8 mouse cellular contexts compared by ENCODE assay signal in the genomic region with DNA sequence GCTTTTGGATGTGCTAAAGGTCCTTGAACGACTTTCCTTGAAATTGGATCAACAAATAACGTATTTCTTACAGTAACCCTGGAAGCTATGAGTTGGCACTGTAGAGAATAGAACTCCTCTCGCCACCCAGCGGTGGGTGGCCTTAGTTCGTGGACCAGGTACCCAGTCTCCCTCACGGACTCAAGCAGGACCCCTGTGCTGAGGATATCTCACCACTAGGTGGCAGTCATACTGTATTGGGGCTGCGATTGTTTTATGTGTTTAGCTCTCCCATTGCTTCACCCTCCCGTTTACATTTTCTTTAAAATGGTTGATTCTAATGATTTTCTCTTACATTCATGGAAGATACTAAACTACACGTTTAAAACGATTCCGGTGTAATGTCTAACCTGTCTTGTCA. TPM values are rescaled to one million over a fixed set of nuclear protein-coding genes. Genes with fewer than 3 reads are reported as not detected.
DNase-seq lines count a peak whose midpoint lies in the region; ATAC-seq and TF ChIP-seq lines count a peak whose summit lies in the region.

No protein-coding gene starts in this region.

- H3K4me3 ChIP-seq in forebrain, embryonic 10.5 days = no peak overlapping the region
- H3K4me3 ChIP-seq in heart, embryonic 14.5 days (ENCODE audit: control insufficient read depth in 1 of 2, insufficient read depth in 1 of 2, low read depth in 1 of 2, low read length in 2 of 2) = no peak overlapping the region
- H3K4me3 ChIP-seq in liver, embryonic 13.5 days (replicated peaks) = no peak overlapping the region
- no peak overlapping the region for H3K4me3 ChIP-seq in neural tube, embryonic 11.5 days (ENCODE audit: low read depth, low read length)
- H3K4me3 ChIP-seq in stomach, postnatal 0 days (ENCODE audit: low read depth, low read length) = no peak overlapping the region

- no peaks in the 10 kb centered on the region for H3K27me3 ChIP-seq in forebrain, embryonic 10.5 days (ENCODE audit: poor library complexity, severe bottlenecking)
- no peaks in the 10 kb centered on the region for H3K27me3 ChIP-seq in heart, embryonic 14.5 days (ENCODE audit: control insufficient read depth, insufficient read depth, low read length)
- no peaks in the 10 kb centered on the region for H3K27me3 ChIP-seq in liver, embryonic 13.5 days
- H3K27me3 ChIP-seq in neural tube, embryonic 11.5 days (ENCODE audit: control insufficient read depth, insufficient read depth, low read length) = no peaks in the 10 kb centered on the region
- no peaks in the 10 kb centered on the region for H3K27me3 ChIP-seq in stomach, postnatal 0 days (ENCODE audit: control insufficient read depth, insufficient read depth, low read length)

- 18% methylated on average over 11 of the region's 11 CpGs for WGBS in forebrain, embryonic 10.5 days
- WGBS in heart, embryonic 14.5 days = 9% methylated on average over 11 of the region's 11 CpGs
- 5% methylated on average over 11 of the region's 11 CpGs for WGBS in liver, embryonic 13.5 days (ENCODE audit: insufficient replicate concordance)
- 22% methylated on average over 11 of the region's 11 CpGs for WGBS in neural tube, embryonic 11.5 days
- WGBS in stomach, postnatal 0 days = 13% methylated on average over 11 of the region's 11 CpGs

- no peak overlapping the region for H3K4me2 ChIP-seq in heart, embryonic 14.5 days (ENCODE audit: low read length)
- no peak overlapping the region for H3K4me2 ChIP-seq in liver, embryonic 13.5 days
- no peak overlapping the region for H3K4me2 ChIP-seq in neural tube, embryonic 11.5 days (ENCODE audit: low read depth)
- no peak overlapping the region for H3K4me2 ChIP-seq in stomach, postnatal 0 days (replicated peaks; ENCODE audit: low read depth)

- TF ChIP-seq EP300 in stomach, postnatal 0 days (optimal IDR thresholded peaks at IDR 0.05) = no peak

- peaks cover 12% of the 10 kb centered on the region for H3K4me1 ChIP-seq in forebrain, embryonic 10.5 days
- peaks cover 13 to 17% of the 10 kb centered on the region in 2 experiments for H3K4me1 ChIP-seq in heart, embryonic 14.5 days (ENCODE audit: control insufficient read depth in 2 of 2, insufficient read depth in 2 of 2, low read length in 2 of 2)
- H3K4me1 ChIP-seq in liver, embryonic 13.5 days (replicated peaks) = no peaks in the 10 kb centered on the region
- no peaks in the 10 kb centered on the region for H3K4me1 ChIP-seq in neural tube, embryonic 11.5 days (ENCODE audit: control insufficient read depth, insufficient read depth, low read length)
- no peaks in the 10 kb centered on the region for H3K4me1 ChIP-seq in stomach, postnatal 0 days (replicated peaks; ENCODE audit: control insufficient read depth, insufficient read depth)

- no peak for TF ChIP-seq POLR2A in brain, embryonic 14.5 days (IDR thresholded peaks at IDR 0.05; ENCODE audit: borderline replicate concordance, extremely low read depth, insufficient read depth, insufficient read length, poor library complexity, severe bottlenecking)

- H3K27ac ChIP-seq in forebrain, embryonic 10.5 days = no peak overlapping the region
- no peak overlapping the region for H3K27ac ChIP-seq in heart, embryonic 14.5 days (replicated peaks in 1 of 2; ENCODE audit: control insufficient read depth in 1 of 2, insufficient read depth in 1 of 2, low read depth in 2 of 2, low read length in 2 of 2)
- no peak overlapping the region for H3K27ac ChIP-seq in liver, embryonic 13.5 days
- H3K27ac ChIP-seq in neural tube, embryonic 11.5 days (ENCODE audit: low read depth, low read length) = no peak overlapping the region
- no peak overlapping the region for H3K27ac ChIP-seq in stomach, postnatal 0 days (replicated peaks)

- DNase-seq in CD4-positive, CD25-positive, alpha-beta regulatory T cell, adult 2 months (ENCODE audit: low read depth, low spot score) = peak; percentile 95
- peak; percentile 86 for DNase-seq in brain, embryonic 14.5 days (ENCODE audit: low read depth)
- DNase-seq in forebrain, embryonic 10.5 days (ENCODE audit: extremely low spot score, low spot score) = peak; percentile 72
- DNase-seq in kidney, postnatal 14 days = peak; percentile 90
- DNase-seq in liver, embryonic 13.5 days = peak; percentile 74
- peak; percentile 70 for DNase-seq in neural tube, embryonic 11.5 days (ENCODE audit: low spot score)
- peak; percentile 90 for DNase-seq in stomach, postnatal 0 days (ENCODE audit: low spot score)

- peak; percentile 73 for TF ChIP-seq CTCF in brain, embryonic 14.5 days (IDR thresholded peaks at IDR 0.05; ENCODE audit: borderline replicate concordance, extremely low read depth, insufficient read depth, insufficient read length)
- TF ChIP-seq CTCF in stomach, postnatal 0 days (IDR thresholded peaks at IDR 0.05; ENCODE audit: low read depth) = peak; percentile 96

- H3K9me3 ChIP-seq in forebrain, embryonic 10.5 days = no peaks in the 10 kb centered on the region
- no peaks in the 10 kb centered on the region for H3K9me3 ChIP-seq in heart, embryonic 14.5 days (ENCODE audit: control insufficient read depth, low read length)
- no peaks in the 10 kb centered on the region for H3K9me3 ChIP-seq in liver, embryonic 13.5 days (replicated peaks)
- H3K9me3 ChIP-seq in neural tube, embryonic 11.5 days (ENCODE audit: control insufficient read depth, low read length) = no peaks in the 10 kb centered on the region
- no peaks in the 10 kb centered on the region for H3K9me3 ChIP-seq in stomach, postnatal 0 days (ENCODE audit: control insufficient read depth, low read length)

- peak; percentile 79 for ATAC-seq in heart, embryonic 14.5 days (ENCODE audit: insufficient number of reproducible peaks, insufficient read depth, low FRiP score, low read depth)
- ATAC-seq in liver, embryonic 13.5 days (ENCODE audit: low read depth) = peak; percentile 88
- ATAC-seq in neural tube, embryonic 11.5 days (ENCODE audit: insufficient read depth, low FRiP score, low TSS enrichment) = peak; percentile 64
- peak; percentile 96 for ATAC-seq in stomach, postnatal 0 days (ENCODE audit: low FRiP score, low TSS enrichment)

- H3K36me3 ChIP-seq in forebrain, embryonic 10.5 days (replicated peaks) = no peaks in the 10 kb centered on the region
- no peaks in the 10 kb centered on the region for H3K36me3 ChIP-seq in heart, embryonic 14.5 days (ENCODE audit: control insufficient read depth, insufficient read depth, low read length)
- H3K36me3 ChIP-seq in liver, embryonic 13.5 days = no peaks in the 10 kb centered on the region
- H3K36me3 ChIP-seq in neural tube, embryonic 11.5 days (ENCODE audit: control insufficient read depth, insufficient read depth, low read length) = no peaks in the 10 kb centered on the region
- H3K36me3 ChIP-seq in stomach, postnatal 0 days (ENCODE audit: control insufficient read depth, insufficient read depth, low read length) = no peaks in the 10 kb centered on the region

- H3K9ac ChIP-seq in heart, embryonic 14.5 days (ENCODE audit: low read length) = 0 out of 2 replicates have a peak overlapping the region, but pooled peaks have one; percentile 10
- no peak overlapping the region for H3K9ac ChIP-seq in liver, embryonic 13.5 days
- H3K9ac ChIP-seq in neural tube, embryonic 11.5 days (ENCODE audit: low read length) = no peak overlapping the region
- no peak overlapping the region for H3K9ac ChIP-seq in stomach, postnatal 0 days (ENCODE audit: low read length)

RNA-seq across cellular contexts. Expression of a gene that starts 9.8 kb away (rescaled TPM):
- polyA plus RNA-seq in brain, embryonic 14.5 days (2012; rRNA removed) = 1.9 and 2.0 TPM in 2 replicates
- polyA plus RNA-seq in forebrain, embryonic 10.5 days (2016; fragmentation: Nextera tagmentation; extraction: Ambion mirVana) = 2.2 and 3.5 TPM in 2 replicates
- polyA plus RNA-seq in heart, embryonic 14.5 days (2014; fragmentation: Nextera tagmentation; extraction: Ambion mirVana) = 21.3 and 22.8 TPM in 2 replicates
- polyA plus RNA-seq in liver, embryonic 13.5 days (2015; fragmentation: Nextera tagmentation; extraction: Ambion mirVana) = 14.0 and 20.3 TPM in 2 replicates
- 1.6 and 2.6 TPM in 2 replicates for polyA plus RNA-seq in neural tube, embryonic 11.5 days (2014; fragmentation: Nextera tagmentation; extraction: Ambion mirVana)
- polyA plus RNA-seq in stomach, postnatal 0 days (2015; fragmentation: Nextera tagmentation; extraction: Ambion mirVana) = 24.0 and 26.8 TPM in 2 replicates
